ENCODE assay signal across 9 mouse cellular contexts in genomic region chr12:58268186-58268562, GRCm38 (mm10). TPM values are rescaled to one million over a fixed set of nuclear protein-coding genes. Genes with fewer than 3 reads are reported as not detected.
A peak's percentile ranks its signal among the peaks of the same experiment; 100 is the strongest.
DNase-seq lines count a peak whose midpoint lies in the region; ATAC-seq and TF ChIP-seq lines count a peak whose summit lies in the region.
"Had no signal": no experiment of that assay in that cellular context is flagged by ENCODE, and none has a peak within 500 bp of the region (broad histone marks: within the 10 kb centered on the region; RNA-seq: fewer than 3 reads in every experiment).

No protein-coding gene starts in this region.

- no peak for TF ChIP-seq EP300 in liver, embryonic 14.5 days (IDR thresholded peaks at IDR 0.05; ENCODE audit: low read depth)

- H3K4me3 ChIP-seq in E14TG2a.4 (replicated peaks; ENCODE audit: low read length), result peak overlapping the region; percentile 70
- peak overlapping the region; percentile 41 for H3K4me3 ChIP-seq in forebrain, embryonic 15.5 days
- H3K4me3 ChIP-seq in hindbrain, embryonic 16.5 days (ENCODE audit: low read length), result peak overlapping the region; percentile 46
- peak overlapping the region; percentile 32 to 40 for H3K4me3 ChIP-seq in liver, embryonic 14.5 days (ENCODE audit: insufficient read depth in 1 of 2, low read depth in 2 of 2, low read length in 2 of 2)

- TF ChIP-seq CTCF in E14TG2a.4 (conservative IDR thresholded peaks at IDR 0.05; ENCODE audit: low read length), result no peak
- no peak for TF ChIP-seq CTCF in liver, embryonic 14.5 days (IDR thresholded peaks at IDR 0.05; ENCODE audit: low read depth)

- H3K4me2 ChIP-seq in forebrain, embryonic 15.5 days (replicated peaks), result peak overlapping the region; percentile 65
- H3K4me2 ChIP-seq in hindbrain, embryonic 16.5 days (ENCODE audit: low read length), result peak overlapping the region; percentile 79
- peak overlapping the region; percentile 46 for H3K4me2 ChIP-seq in liver, embryonic 14.5 days (ENCODE audit: low read depth)

- no peaks in the 10 kb centered on the region for H3K9me3 ChIP-seq in E14TG2a.4 (ENCODE audit: low read length)
- no peaks in the 10 kb centered on the region for H3K9me3 ChIP-seq in forebrain, embryonic 15.5 days
- H3K9me3 ChIP-seq in hindbrain, embryonic 16.5 days (ENCODE audit: control insufficient read depth, low read length), result no peaks in the 10 kb centered on the region
- H3K9me3 ChIP-seq in liver, embryonic 14.5 days (ENCODE audit: control insufficient read depth, low read length), result no peaks in the 10 kb centered on the region

- peaks cover 35% of the 10 kb centered on the region for H3K27me3 ChIP-seq in E14TG2a.4 (ENCODE audit: insufficient read depth, low read length)
- no peaks in the 10 kb centered on the region for H3K27me3 ChIP-seq in forebrain, embryonic 15.5 days
- H3K27me3 ChIP-seq in hindbrain, embryonic 16.5 days (replicated peaks; ENCODE audit: control insufficient read depth, insufficient read depth, low read length), result no peaks in the 10 kb centered on the region; the same call in 1 of the 2 replicates
- H3K27me3 ChIP-seq in liver, embryonic 14.5 days (ENCODE audit: control insufficient read depth, insufficient read depth, low read length), result no peaks in the 10 kb centered on the region; the same call in 1 of the 2 replicates

- DNase-seq in cerebellum, postnatal 25 days, result peak; percentile 4 to 5
- no peak for DNase-seq in cerebellum, postnatal 36 days
- no peak for DNase-seq in liver, embryonic 14.5 days (ENCODE audit: low read depth in 3 of 3, low spot score in 3 of 3)
- DNase-seq in right cerebral cortex, adult 2 months (ENCODE audit: low spot score in 2 of 2), result peak; percentile 25 to 31

- peak; percentile 74 for ATAC-seq in forebrain, embryonic 15.5 days (replicated peaks)
- ATAC-seq in hindbrain, embryonic 16.5 days, result peak; percentile 82
- 0 out of 2 replicates have a peak, but pooled peaks have one; percentile 8 for ATAC-seq in liver, embryonic 14.5 days (ENCODE audit: insufficient read depth)
- no peak for ATAC-seq in monocyte, adult 5-6 weeks (replicated peaks; ENCODE audit: insufficient number of reproducible peaks, low FRiP score, low TSS enrichment, poor library complexity, severe bottlenecking)

- H3K36me3 ChIP-seq in E14TG2a.4 (ENCODE audit: insufficient read depth, low read length), result no peaks in the 10 kb centered on the region
- H3K36me3 ChIP-seq in forebrain, embryonic 15.5 days, result no peaks in the 10 kb centered on the region
- H3K36me3 ChIP-seq in hindbrain, embryonic 16.5 days (ENCODE audit: control insufficient read depth, insufficient read depth, low read length), result no peaks in the 10 kb centered on the region
- no peaks in the 10 kb centered on the region for H3K36me3 ChIP-seq in liver, embryonic 14.5 days (replicated peaks; ENCODE audit: control insufficient read depth, insufficient read depth, low read depth)

- 9% methylated on average over 15 of the region's 15 CpGs for WGBS in forebrain, embryonic 15.5 days
- 4% methylated on average over 15 of the region's 15 CpGs for WGBS in hindbrain, embryonic 16.5 days
- 2% methylated on average over 15 of the region's 15 CpGs for WGBS in liver, embryonic 14.5 days (ENCODE audit: insufficient replicate concordance)

- peak overlapping the region; percentile 32 for H3K9ac ChIP-seq in forebrain, embryonic 15.5 days (replicated peaks)
- peak overlapping the region; percentile 65 for H3K9ac ChIP-seq in hindbrain, embryonic 16.5 days (ENCODE audit: low read depth, low read length)
- no peak overlapping the region for H3K9ac ChIP-seq in liver, embryonic 14.5 days (replicated peaks)

- H3K27ac ChIP-seq in forebrain, embryonic 15.5 days (replicated peaks), result no peak overlapping the region
- peak overlapping the region; percentile 59; the same call in 1 of the 2 replicates for H3K27ac ChIP-seq in hindbrain, embryonic 16.5 days (ENCODE audit: low read depth, low read length)
- no peak overlapping the region for H3K27ac ChIP-seq in liver, embryonic 14.5 days

- peaks cover 18% of the 10 kb centered on the region for H3K4me1 ChIP-seq in E14TG2a.4 (replicated peaks; ENCODE audit: low read depth, low read length)
- H3K4me1 ChIP-seq in forebrain, embryonic 15.5 days, result peaks cover 13% of the 10 kb centered on the region
- peaks cover 8% of the 10 kb centered on the region for H3K4me1 ChIP-seq in hindbrain, embryonic 16.5 days (ENCODE audit: control insufficient read depth, insufficient read depth, low read depth, low read length)
- H3K4me1 ChIP-seq in liver, embryonic 14.5 days (replicated peaks; ENCODE audit: control insufficient read depth in 2 of 2, insufficient read depth in 2 of 2, low read length in 1 of 2), result no peaks in the 10 kb centered on the region

RNA-seq across cellular contexts. Expression of gene Clec14a, which starts 0.9 kb away (rescaled TPM):
- 4.3 and 4.6 TPM in 2 replicates for polyA plus RNA-seq in forebrain, embryonic 15.5 days (2015; fragmentation: Nextera tagmentation; extraction: Ambion mirVana)
- polyA plus RNA-seq in hindbrain, embryonic 16.5 days (2015; fragmentation: Nextera tagmentation; extraction: Ambion mirVana), result 6.8 and 8.3 TPM in 2 replicates
- 2.2 and 2.6 TPM in 2 replicates for polyA plus RNA-seq in liver, embryonic 14.5 days (2012; rRNA removed)
- 5.3 and 5.4 TPM in 2 replicates for polyA plus RNA-seq in liver, embryonic 14.5 days (2014; fragmentation: Nextera tagmentation; extraction: Ambion mirVana)
- not detected in 3 replicates for total RNA-seq in monocyte, adult 5-6 weeks (2017)
- polyA plus RNA-seq: C2C12 had no signal

RNA-seq across cellular contexts. Expression of gene Sstr1, which starts 56.6 kb away (rescaled TPM):
- polyA plus RNA-seq in forebrain, embryonic 15.5 days (2015; fragmentation: Nextera tagmentation; extraction: Ambion mirVana), result 6.5 and 6.8 TPM in 2 replicates
- 21.5 and 23.7 TPM in 2 replicates for polyA plus RNA-seq in hindbrain, embryonic 16.5 days (2015; fragmentation: Nextera tagmentation; extraction: Ambion mirVana)
- 0.02 TPM in 1 of 2 replicates, not detected in the other for polyA plus RNA-seq in liver, embryonic 14.5 days (2012; rRNA removed)
- not detected in 2 replicates for polyA plus RNA-seq in liver, embryonic 14.5 days (2014; fragmentation: Nextera tagmentation; extraction: Ambion mirVana)
- total RNA-seq in monocyte, adult 5-6 weeks (2017), result not detected in 3 replicates
- polyA plus RNA-seq: C2C12 had no signal

Comparison
In these comparisons a context has a peak if more than half of its experiments do, and no peak if none do; other contexts are left out.
1. DNase-seq: peak in cerebellum, postnatal 25 days (2 of 2) and right cerebral cortex, adult 2 months (2 of 2); none in cerebellum, postnatal 36 days (0 of 2) and liver, embryonic 14.5 days (0 of 3).
2. Peak in every context shown above with its lines, with median percentiles within 50 percentile points of each other: H3K4me3 ChIP-seq and H3K4me2 ChIP-seq.